Mouse (Mus musculus) kidney, adult 8-10 months (tissue): ENCODE measurements around the gene Gtse1.
"Not testable (repeated sequence)": the region's sequence is repeated elsewhere in the genome, so short reads cannot be mapped to it uniquely, and the experiment has no call there.

ENCODE experiments used
- DNase-seq, 2 experiments: peaks; one replicate each; pipeline ENCODE4 v3.0.0; 2022

The Gtse1 gene

GRCm38 (mm10) chr15:85859490-85860031 lies at the start of gene Gtse1:
Gene Gtse1, plus strand, starts transcription at chr15:85859745.
- peak; percentile 95 to 96 for DNase-seq

GRCm38 (mm10) chr15:85810462-85810805 lies 49.1 kb upstream of the Gtse1 start:
- no peak for DNase-seq

- DNase-seq, result peak; percentile 50 to 69
Observed at GRCm38 (mm10) chr15:85810806-85811521, 48.6 kb upstream of the Gtse1 start.

GRCm38 (mm10) chr15:85811535-85812277 lies 47.8 kb upstream of the Gtse1 start, which contains the start of gene Cdpf1:
Gene Cdpf1, minus strand, starts transcription at chr15:85811697.
- peak; percentile 98 to 99 for DNase-seq

GRCm38 (mm10) chr15:85813428-85813827 lies 46.1 kb upstream of the Gtse1 start:
- no peak for DNase-seq

- DNase-seq, result no peak
Observed at GRCm38 (mm10) chr15:85821203-85822010, 38.1 kb upstream of the Gtse1 start, which contains the start of gene Pkdrej. Gene Pkdrej, minus strand, starts transcription at chr15:85821734.

- DNase-seq, result no peak
Observed at GRCm38 (mm10) chr15:85822011-85822359, 37.6 kb upstream of the Gtse1 start.

- DNase-seq, result no peak
Observed at GRCm38 (mm10) chr15:85826676-85827075, 32.9 kb upstream of the Gtse1 start.

GRCm38 (mm10) chr15:85828071-85828470 lies 31.5 kb upstream of the Gtse1 start:
- DNase-seq, result no peak

GRCm38 (mm10) chr15:85829470-85829869 lies 30.1 kb upstream of the Gtse1 start:
- DNase-seq, result no peak

- peak; percentile 91 to 93 for DNase-seq
Observed at GRCm38 (mm10) chr15:85831954-85832590, 27.5 kb upstream of the Gtse1 start, which contains the start of gene Ttc38. Gene Ttc38, plus strand, starts transcription at chr15:85832306.

- DNase-seq, result no peak
Observed at GRCm38 (mm10) chr15:85832599-85832998, 26.9 kb upstream of the Gtse1 start.

GRCm38 (mm10) chr15:85835335-85835734 lies 24.2 kb upstream of the Gtse1 start:
- DNase-seq, result no peak

- no peak for DNase-seq
Observed at GRCm38 (mm10) chr15:85836887-85837286, 22.7 kb upstream of the Gtse1 start.

- peak in 1 of 2 experiments; percentile 25 for DNase-seq
Observed at GRCm38 (mm10) chr15:85840983-85841382, 18.6 kb upstream of the Gtse1 start.

- peak; percentile 59 to 72 for DNase-seq
Observed at GRCm38 (mm10) chr15:85841796-85842360, 17.7 kb upstream of the Gtse1 start.

- no peak for DNase-seq
Observed at GRCm38 (mm10) chr15:85845071-85845470, 14.5 kb upstream of the Gtse1 start.

GRCm38 (mm10) chr15:85851656-85852392 lies 7.7 kb upstream of the Gtse1 start:
- peak; percentile 46 to 75 for DNase-seq

GRCm38 (mm10) chr15:85858980-85859489 lies 510 bp upstream of the Gtse1 start:
- no peak for DNase-seq

- DNase-seq, result not testable (repeated sequence)
Observed at GRCm38 (mm10) chr15:85865913-85866312, 6.4 kb downstream of the Gtse1 start.

- peak; percentile 62 to 76 for DNase-seq
Observed at GRCm38 (mm10) chr15:85867696-85868095, 8.2 kb downstream of the Gtse1 start.
